Mouse (Mus musculus) midbrain, embryonic 11.5 days (tissue): ENCODE measurements around the gene Vmn1r85. TPM values are rescaled to one million over a fixed set of nuclear protein-coding genes. Genes with fewer than 3 reads are reported as not detected.
"Not testable (repeated sequence)": the region's sequence is repeated elsewhere in the genome, so short reads cannot be mapped to it uniquely, and the experiment has no call there.

Experiments
- ATAC-seq: fragments of 200-750 bp; cut with Nextera tagmentation; 2 replicates; pipeline ENCODE4 v1.8.0; 2017; ENCODE audit warnings: moderate TSS enrichment, moderate library complexity; ENCODE audit not compliant: low FRiP score
- DNase-seq: peaks from one replicate; pipeline ENCODE4 v3.0.0; 2015; ENCODE audit warnings: low spot score; ENCODE audit errors: missing footprints
- H3K27ac ChIP-seq: fragments of 300-500 bp; sonication (generic); 2 replicates; pipeline ENCODE4 v1.5.1; 2014; ENCODE audit warnings: low read depth, low read length
- H3K27me3 ChIP-seq: fragments of 300-500 bp; sonication (generic); 2 replicates; pipeline ENCODE4 v1.6.1; 2014; ENCODE audit warnings: mild to moderate bottlenecking, low read length, moderate library complexity, mixed read lengths; ENCODE audit not compliant: control insufficient read depth, insufficient read depth
- H3K36me3 ChIP-seq: fragments of 300-500 bp; sonication (generic); 2 replicates; pipeline ENCODE4 v1.6.1; 2014; ENCODE audit warnings: mild to moderate bottlenecking, low read length, moderate library complexity, mixed read lengths; ENCODE audit not compliant: control insufficient read depth, insufficient read depth
- H3K4me1 ChIP-seq: fragments of 300-500 bp; sonication (generic); 2 replicates; pipeline ENCODE4 v1.6.1; 2014; ENCODE audit warnings: low read length; ENCODE audit not compliant: control insufficient read depth, insufficient read depth
- H3K4me2 ChIP-seq: fragments of 300-500 bp; sonication (generic); 2 replicates; pipeline ENCODE4 v1.6.1; 2014; ENCODE audit warnings: mild to moderate bottlenecking, moderate library complexity
- H3K4me3 ChIP-seq: fragments of 300-500 bp; sonication (generic); 2 replicates; pipeline ENCODE4 v1.5.1; 2014; ENCODE audit warnings: low read depth, low read length
- H3K9ac ChIP-seq: fragments of 300-500 bp; sonication (generic); 2 replicates; pipeline ENCODE4 v1.6.1; 2014; ENCODE audit warnings: low read length
- H3K9me3 ChIP-seq: fragments of 300-500 bp; sonication (generic); 2 replicates; pipeline ENCODE4 v1.6.1; 2016; ENCODE audit warnings: low read length; ENCODE audit not compliant: control insufficient read depth
- WGBS: fragments of 180-500 bp; shearing (Covaris S2); extraction: QIAGEN DNeasy Blood & Tissue Kit; methylation state at CpG from one replicate; pipeline ENCODE4 v1.1.7; 2014; 5-methylcytosine and 5-hydroxymethylcytosine counted together
- polyA plus RNA-seq: library from polyadenylated mRNA; unstranded; fragments of >200 nt; fragmentation: Nextera tagmentation; extraction: Ambion mirVana; gene quantifications from 2 replicates; pipeline ENCODE4 v1.2.1, GENCODE M21; 2014

Vmn1r85 gene
- not detected in 2 replicates for polyA plus RNA-seq

- Histone ChIP-seq H3K36me3 (no peaks in the 10 kb centered on the region), H3K4me1 (no peaks in the 10 kb centered on the region), H3K4me2 (no peak within 1 kb of the TSS), H3K9me3 (no peaks in the 10 kb centered on the region), H3K9ac (no peak within 1 kb of the TSS), H3K27ac (no peak within 1 kb of the TSS), H3K4me3 (no peak within 1 kb of the TSS), H3K27me3 (no peaks in the 10 kb centered on the region)
- WGBS: 69% methylated on average over 3 of the region's 3 CpGs
- no peak for DNase-seq
- no peak for ATAC-seq
Measured at GRCm38 (mm10) chr7:13095073-13095472, at the start of gene Vmn1r85. Gene Vmn1r85, minus strand, starts transcription at chr7:13095173.

DNA sequence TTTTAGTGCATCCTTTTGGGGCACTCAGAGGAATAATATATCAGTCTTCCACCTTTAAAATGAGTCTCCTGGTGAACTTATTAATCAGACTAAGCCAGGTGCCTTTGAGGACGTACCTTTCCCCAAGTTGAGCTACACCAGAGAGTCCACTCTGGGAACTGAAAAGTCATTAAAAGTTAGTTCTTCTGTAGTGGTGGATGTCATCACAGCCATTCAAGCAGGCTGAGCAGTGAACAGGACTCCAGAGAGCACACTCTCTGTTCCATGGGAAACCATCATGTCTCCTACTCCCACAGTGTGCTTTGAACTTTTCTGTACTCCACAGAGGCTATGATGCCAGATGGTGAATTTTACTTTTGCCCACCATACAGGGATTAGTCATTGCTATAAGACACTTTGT is 45.1 kb upstream of the Vmn1r85 start, which contains the start of gene Vmn1r87:
Gene Vmn1r87, minus strand, starts transcription at position 101 of the 400 bp plus-strand sequence.
- no peak within 1 kb of the TSS for H3K4me2 ChIP-seq
- H3K9me3 ChIP-seq: no peaks in the 10 kb centered on the region
- no peak within 1 kb of the TSS for H3K9ac ChIP-seq
- DNase-seq (no peak), ATAC-seq (no peak)
- H3K27ac ChIP-seq: no peak within 1 kb of the TSS
- H3K4me3 ChIP-seq: no peak within 1 kb of the TSS
- no peaks in the 10 kb centered on the region for H3K4me1 ChIP-seq
- H3K36me3 ChIP-seq: no peaks in the 10 kb centered on the region
- H3K27me3 ChIP-seq: no peaks in the 10 kb centered on the region
- 76% methylated on average over 1 of the region's 1 CpGs for WGBS

- no peak for DNase-seq
- no peak overlapping the region for H3K4me2 ChIP-seq
- no peak for ATAC-seq
- H3K36me3 ChIP-seq: no peaks in the 10 kb centered on the region
- no peaks in the 10 kb centered on the region for H3K27me3 ChIP-seq
- H3K9me3 ChIP-seq: no peaks in the 10 kb centered on the region
- H3K4me3 ChIP-seq: no peak overlapping the region
- no peak overlapping the region for H3K27ac ChIP-seq
- H3K4me1 ChIP-seq: no peaks in the 10 kb centered on the region
- no peak overlapping the region for H3K9ac ChIP-seq
Measured at GRCm38 (mm10) chr7:13137340-13137739, 42.4 kb upstream of the Vmn1r85 start.

DNA sequence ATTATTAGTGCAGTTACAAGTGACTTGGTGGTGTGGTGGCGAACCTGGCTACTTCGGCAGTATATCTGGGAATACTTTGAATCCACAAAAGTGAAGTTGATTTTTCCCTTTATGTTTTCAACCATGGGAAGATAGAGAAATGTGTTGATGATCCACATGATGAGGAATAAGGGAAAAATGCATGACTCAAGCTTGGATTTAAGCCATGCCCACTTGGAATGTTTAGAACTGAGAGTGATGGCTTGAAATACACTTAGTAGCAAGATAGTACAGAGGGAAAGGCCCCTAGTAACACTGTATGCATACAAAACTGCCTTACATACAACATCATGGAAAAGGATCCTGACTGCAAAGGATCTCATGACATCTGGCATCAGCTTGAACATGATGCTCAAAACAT is 36.9 kb upstream of the Vmn1r85 start:
- DNase-seq: no peak
- 93% methylated on average over 2 of the region's 2 CpGs for WGBS
- Histone ChIP-seq H3K4me2 (no peak overlapping the region), H3K27me3 (no peaks in the 10 kb centered on the region), H3K4me1 (no peaks in the 10 kb centered on the region), H3K9ac (no peak overlapping the region), H3K9me3 (no peaks in the 10 kb centered on the region), H3K27ac (no peak overlapping the region), H3K4me3 (no peak overlapping the region), H3K36me3 (no peaks in the 10 kb centered on the region)
- no peak for ATAC-seq

DNA sequence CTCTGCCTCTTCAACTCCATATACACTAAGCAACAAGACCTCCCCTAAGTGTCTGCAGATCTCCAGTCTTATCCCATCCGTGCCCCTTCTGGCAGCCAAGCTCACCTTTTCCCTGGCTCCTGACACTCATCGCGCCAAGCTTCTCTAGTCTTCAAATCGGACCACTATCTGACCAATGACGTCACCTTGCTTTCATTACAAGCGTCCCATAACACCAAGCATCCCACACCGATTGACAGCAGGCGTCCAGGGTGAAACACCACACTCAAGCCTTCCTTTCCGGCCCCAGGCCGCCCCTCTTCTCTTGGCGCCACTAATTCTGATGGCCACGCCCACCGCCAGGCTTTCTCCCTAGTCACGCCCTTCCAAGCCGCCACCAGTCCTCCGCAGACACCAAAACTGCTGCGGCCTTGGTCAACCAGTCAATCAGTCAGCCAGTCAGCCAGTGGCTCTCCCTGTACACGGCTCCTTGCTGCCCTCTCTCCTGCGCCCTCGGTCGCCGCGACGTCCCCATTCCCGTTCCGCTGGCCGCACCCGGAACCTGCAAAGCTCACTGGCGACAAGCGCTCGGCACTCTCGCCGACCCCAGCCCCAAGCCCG is 28.7 kb upstream of the Vmn1r85 start:
- not testable (repeated sequence) for DNase-seq, H3K27me3 ChIP-seq, H3K4me1 ChIP-seq, H3K27ac ChIP-seq, H3K9me3 ChIP-seq, H3K4me3 ChIP-seq, H3K9ac ChIP-seq, H3K36me3 ChIP-seq
- peak; percentile 96 for ATAC-seq
- peak overlapping the region; percentile 31 for H3K4me2 ChIP-seq
- WGBS: 0% methylated on average over 16 of the region's 34 CpGs

- H3K9me3 ChIP-seq: no peaks in the 10 kb centered on the region
- no peaks in the 10 kb centered on the region for H3K27me3 ChIP-seq
- no peak for DNase-seq
- no peaks in the 10 kb centered on the region for H3K36me3 ChIP-seq
- no peak within 1 kb of the TSS for H3K9ac ChIP-seq
- H3K4me3 ChIP-seq: no peak within 1 kb of the TSS
- no peak within 1 kb of the TSS for H3K4me2 ChIP-seq
- no peak for ATAC-seq
- no peaks in the 10 kb centered on the region for H3K4me1 ChIP-seq
- no peak within 1 kb of the TSS for H3K27ac ChIP-seq
Measured at GRCm38 (mm10) chr7:13119817-13120216, 24.8 kb upstream of the Vmn1r85 start, which contains the start of gene Vmn1r86. Gene Vmn1r86, minus strand, starts transcription at chr7:13119917.

- Histone ChIP-seq H3K9me3 (no peaks in the 10 kb centered on the region), H3K27ac (no peak overlapping the region), H3K4me1 (no peaks in the 10 kb centered on the region), H3K9ac (no peak overlapping the region), H3K27me3 (no peaks in the 10 kb centered on the region), H3K4me3 (no peak overlapping the region), H3K4me2 (no peak overlapping the region), H3K36me3 (no peaks in the 10 kb centered on the region)
- no peak for ATAC-seq
- DNase-seq: no peak
- WGBS: 60% methylated on average over 5 of the region's 5 CpGs
Measured at GRCm38 (mm10) chr7:13072293-13072692, 22.7 kb downstream of the Vmn1r85 start.

- not testable (repeated sequence) for H3K9me3 ChIP-seq, H3K4me3 ChIP-seq, H3K4me2 ChIP-seq, H3K4me1 ChIP-seq, H3K27ac ChIP-seq, DNase-seq, H3K36me3 ChIP-seq, H3K9ac ChIP-seq, ATAC-seq, H3K27me3 ChIP-seq
- 53% methylated on average over 2 of the region's 2 CpGs for WGBS
Measured at GRCm38 (mm10) chr7:13063399-13063798, 31.6 kb downstream of the Vmn1r85 start.

DNA sequence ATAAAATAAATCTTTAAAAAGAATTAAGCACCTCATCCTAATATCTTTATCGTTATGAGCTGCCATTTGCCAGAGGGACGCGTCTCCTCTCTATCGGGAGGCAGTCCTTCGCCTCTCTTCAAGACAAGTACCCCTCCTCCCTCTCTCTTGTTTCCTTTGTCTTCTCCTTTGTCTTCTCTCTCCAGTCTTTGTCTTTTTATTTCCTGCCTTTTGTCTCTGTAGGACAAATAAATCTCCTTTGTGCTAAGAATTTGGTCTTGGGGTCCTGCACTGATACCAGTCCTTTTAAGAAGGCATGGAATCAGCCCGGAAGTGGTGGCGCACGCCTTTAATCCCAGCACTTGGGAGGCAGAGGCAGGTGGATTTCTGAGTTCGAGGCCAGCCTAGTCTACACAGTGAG is 35.4 kb downstream of the Vmn1r85 start:
- WGBS: 86% methylated on average over 9 of the region's 9 CpGs
- no peaks in the 10 kb centered on the region for H3K27me3 ChIP-seq
- ATAC-seq (no peak), DNase-seq (no peak)
- no peaks in the 10 kb centered on the region for H3K36me3 ChIP-seq
- no peak overlapping the region for H3K4me3 ChIP-seq
- no peaks in the 10 kb centered on the region; the same call in 1 of the 2 replicates for H3K9me3 ChIP-seq
- H3K4me1 ChIP-seq: no peaks in the 10 kb centered on the region
- H3K4me2 ChIP-seq: no peak overlapping the region
- H3K27ac ChIP-seq: no peak overlapping the region
- H3K9ac ChIP-seq: no peak overlapping the region
